Mouse (Mus musculus) heart, embryonic 13.5 days (tissue): ENCODE data around the gene Nr2f2. TPM values are rescaled to one million over a fixed set of nuclear protein-coding genes. Genes with fewer than 3 reads are reported as not detected.
A peak's percentile ranks its signal among the peaks of the same experiment; 100 is the strongest.

Source experiments
- ATAC-seq: fragments of 200-750 bp; cut with Nextera tagmentation; 2 replicates; pipeline ENCODE4 v1.8.0; 2017; ENCODE audit warnings: moderate TSS enrichment; ENCODE audit not compliant: insufficient number of reproducible peaks, low FRiP score, low TSS enrichment; ENCODE audit errors: extremely low read depth
- H3K27ac ChIP-seq: fragments of 300-500 bp; sonication (generic); replicated peaks from 2 replicates; pipeline ENCODE4 v1.5.1; 2015; ENCODE audit warnings: moderate library complexity, mild to moderate bottlenecking, inconsistent platforms
- H3K27me3 ChIP-seq: fragments of 300-500 bp; sonication (generic); replicated peaks from 2 replicates; pipeline ENCODE4 v1.6.1; 2015; ENCODE audit warnings: mild to moderate bottlenecking, inconsistent platforms
- H3K36me3 ChIP-seq: fragments of 300-500 bp; sonication (generic); 2 replicates; pipeline ENCODE4 v1.6.1; 2015; ENCODE audit warnings: mild to moderate bottlenecking, inconsistent platforms
- H3K4me1 ChIP-seq: fragments of 300-500 bp; sonication (generic); 2 replicates; pipeline ENCODE4 v1.6.1; 2015; ENCODE audit warnings: inconsistent platforms
- H3K4me2 ChIP-seq: fragments of 300-500 bp; sonication (generic); 2 replicates; pipeline ENCODE4 v1.6.1; 2015; ENCODE audit warnings: inconsistent platforms, mild to moderate bottlenecking, moderate library complexity
- H3K4me3 ChIP-seq: fragments of 300-500 bp; sonication (generic); 2 replicates; pipeline ENCODE4 v1.5.1; 2015; ENCODE audit warnings: moderate library complexity, mild to moderate bottlenecking, inconsistent platforms
- H3K9ac ChIP-seq: fragments of 300-500 bp; sonication (generic); 2 replicates; pipeline ENCODE4 v1.6.1; 2015; ENCODE audit warnings: inconsistent platforms, mild to moderate bottlenecking, moderate library complexity
- H3K9me3 ChIP-seq: fragments of 300-500 bp; sonication (generic); 2 replicates; pipeline ENCODE4 v1.6.1; 2016; ENCODE audit warnings: inconsistent platforms
- WGBS: fragments of 180-500 bp; shearing (Covaris S2); methylation state at CpG from one replicate; pipeline ENCODE4 v1.1.7; 2015; ENCODE audit warnings: mixed read lengths; 5-methylcytosine and 5-hydroxymethylcytosine counted together
- polyA plus RNA-seq: library from polyadenylated mRNA; unstranded; fragments of >200 nt; fragmentation: Nextera tagmentation; extraction: Ambion mirVana; gene quantifications from 2 replicates; pipeline ENCODE4 v1.2.1, GENCODE M21; 2015

Nr2f2 gene
- polyA plus RNA-seq, 1 experiment from 2014 or later: 27.3 TPM

- peaks cover 73% of the 10 kb centered on the region for H3K27me3 ChIP-seq
- H3K4me2 ChIP-seq: peak overlapping the region; percentile 87
- H3K9me3 ChIP-seq: no peaks in the 10 kb centered on the region
- no peak for ATAC-seq
- WGBS: 11% methylated on average over 20 of the region's 20 CpGs
- H3K36me3 ChIP-seq: peaks cover 6% of the 10 kb centered on the region; the same call in 1 of the 2 replicates
- peak overlapping the region; percentile 90 for H3K27ac ChIP-seq
- peaks cover 50% of the 10 kb centered on the region for H3K4me1 ChIP-seq
- peak overlapping the region; percentile 67 for H3K4me3 ChIP-seq
- peak overlapping the region; percentile 90 for H3K9ac ChIP-seq
Observed at GRCm38 (mm10) chr7:70349981-70350670, 16.4 kb downstream of the Nr2f2 start.

- Histone ChIP-seq H3K4me3 (0 out of 2 replicates have a peak overlapping the region, but pooled peaks have one; percentile 13), H3K9ac (peak overlapping the region; percentile 1), H3K4me2 (peak overlapping the region; percentile 87), H3K4me1 (peaks cover 50% of the 10 kb centered on the region), H3K27ac (peak overlapping the region; percentile 90), H3K36me3 (no peaks in the 10 kb centered on the region), H3K9me3 (no peaks in the 10 kb centered on the region), H3K27me3 (peaks cover 77% of the 10 kb centered on the region)
- ATAC-seq: no peak
- 18% methylated on average over 11 of the region's 11 CpGs for WGBS
Observed at GRCm38 (mm10) chr7:70348977-70349615, 17.4 kb downstream of the Nr2f2 start.

DNA sequence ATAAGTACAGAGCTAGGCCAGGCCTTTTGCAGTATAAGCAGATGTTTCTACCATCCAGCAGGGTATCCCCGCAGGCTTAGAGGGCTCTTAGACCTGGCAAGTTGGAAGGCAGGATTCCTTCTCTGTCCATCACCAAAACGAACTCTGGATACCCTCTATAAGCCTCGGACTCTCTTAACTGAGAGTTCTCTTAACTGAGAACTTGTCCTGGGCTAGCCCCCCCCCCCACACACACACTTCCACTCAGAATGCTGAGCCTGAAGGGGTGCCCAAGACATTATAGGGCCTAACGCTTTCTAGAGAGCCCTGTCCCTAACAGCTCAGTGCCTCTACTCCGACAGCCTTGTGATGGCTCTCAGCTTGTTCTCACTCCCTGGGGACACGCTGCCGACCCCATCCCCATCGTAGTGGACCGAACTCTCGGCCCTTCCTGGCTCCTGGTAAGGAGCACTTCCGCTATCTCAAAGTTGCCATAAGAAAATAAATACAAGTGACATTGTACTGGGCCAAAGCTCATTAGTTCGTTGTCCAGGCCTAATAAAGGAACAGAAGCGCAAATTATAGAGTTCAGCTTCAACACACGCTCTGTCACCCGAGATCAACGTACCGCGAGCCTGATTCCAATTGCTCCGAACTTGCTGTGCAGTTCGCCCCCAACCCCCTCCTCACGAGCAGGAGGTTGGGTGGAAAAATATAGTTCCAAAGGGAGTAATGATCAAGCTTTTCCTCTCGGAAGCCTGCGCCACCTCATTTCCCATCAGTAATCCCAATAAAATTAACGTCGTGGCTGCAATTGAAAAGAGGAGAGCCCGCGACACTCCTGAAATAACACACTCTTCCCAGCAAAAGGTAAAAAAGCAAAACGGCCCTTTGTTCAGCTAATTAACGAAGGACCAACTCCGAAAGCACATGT, 18.2 kb downstream of the Nr2f2 start:
- no peak for ATAC-seq
- no peaks in the 10 kb centered on the region for H3K36me3 ChIP-seq
- 15% methylated on average over 30 of the region's 30 CpGs for WGBS
- peaks cover 50% of the 10 kb centered on the region for H3K4me1 ChIP-seq
- H3K27me3 ChIP-seq: peaks cover 84% of the 10 kb centered on the region
- peak overlapping the region; percentile 13; the same call in 1 of the 2 replicates for H3K4me3 ChIP-seq
- H3K4me2 ChIP-seq: peak overlapping the region; percentile 87
- H3K27ac ChIP-seq: peak overlapping the region; percentile 50
- H3K9me3 ChIP-seq: no peaks in the 10 kb centered on the region
- H3K9ac ChIP-seq: peak overlapping the region; percentile 45

GRCm38 (mm10) chr7:70347618-70347958, 18.9 kb downstream of the Nr2f2 start:
- whole genome bisulfite sequencing: 22% methylated on average over 14 of the region's 14 CpGs
- ATAC-seq: no peak
- H3K36me3 ChIP-seq: no peaks in the 10 kb centered on the region
- peak overlapping the region; percentile 45 for H3K9ac ChIP-seq
- H3K27me3 ChIP-seq: peaks cover 85% of the 10 kb centered on the region
- H3K4me3 ChIP-seq: peak overlapping the region; percentile 13; the same call in 1 of the 2 replicates
- peak overlapping the region; percentile 87 for H3K4me2 ChIP-seq
- H3K27ac ChIP-seq: peak overlapping the region; percentile 50
- peaks cover 50% of the 10 kb centered on the region for H3K4me1 ChIP-seq
- H3K9me3 ChIP-seq: no peaks in the 10 kb centered on the region

- Histone ChIP-seq H3K9me3 (no peaks in the 10 kb centered on the region), H3K4me2 (peak overlapping the region; percentile 83; the same call in 1 of the 2 replicates), H3K4me1 (peaks cover 50% of the 10 kb centered on the region), H3K36me3 (no peaks in the 10 kb centered on the region), H3K9ac (no peak overlapping the region), H3K27me3 (peaks cover 84% of the 10 kb centered on the region), H3K27ac (no peak overlapping the region), H3K4me3 (no peak overlapping the region)
- no peak for ATAC-seq
- WGBS: 20% methylated on average over 20 of the region's 20 CpGs
Observed at GRCm38 (mm10) chr7:70346951-70347617, 19.5 kb downstream of the Nr2f2 start.

DNA sequence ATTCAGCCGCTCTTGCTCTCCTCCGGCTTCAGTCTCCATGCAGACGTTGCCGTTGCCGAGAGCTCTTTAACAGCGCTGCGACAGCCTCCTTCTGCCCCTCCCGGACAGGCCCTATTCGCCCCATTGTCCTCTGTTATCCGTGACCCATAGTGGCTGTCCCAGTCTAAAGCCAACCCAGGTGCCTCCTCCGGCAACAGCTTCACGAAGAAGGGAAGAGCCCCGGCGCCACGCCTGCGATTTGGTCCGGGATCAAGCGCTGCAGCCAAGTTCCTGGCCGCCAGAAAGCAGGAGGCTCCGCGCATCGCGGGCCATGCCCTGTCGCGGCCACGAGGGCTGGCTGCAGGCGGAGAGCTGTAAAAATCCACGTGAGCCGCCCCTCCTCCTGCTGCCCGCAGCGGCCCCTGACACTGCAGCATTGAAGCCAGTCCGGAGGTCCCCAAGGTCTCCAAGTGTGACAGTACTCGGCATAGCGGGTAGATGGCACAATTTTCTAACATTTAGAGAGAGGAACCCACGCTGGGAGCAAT, 20.5 kb downstream of the Nr2f2 start:
- Histone ChIP-seq H3K9ac (peak overlapping the region; percentile 69), H3K27me3 (peaks cover 93% of the 10 kb centered on the region), H3K27ac (0 out of 2 replicates have a peak overlapping the region, but pooled peaks have one; percentile 24), H3K4me2 (peak overlapping the region; percentile 83), H3K4me1 (peaks cover 47% of the 10 kb centered on the region), H3K9me3 (no peaks in the 10 kb centered on the region), H3K4me3 (peak overlapping the region; percentile 52), H3K36me3 (no peaks in the 10 kb centered on the region)
- WGBS: 2% methylated on average over 35 of the region's 35 CpGs
- peak; percentile 64; the same call in 1 of the 2 replicates for ATAC-seq

DNA sequence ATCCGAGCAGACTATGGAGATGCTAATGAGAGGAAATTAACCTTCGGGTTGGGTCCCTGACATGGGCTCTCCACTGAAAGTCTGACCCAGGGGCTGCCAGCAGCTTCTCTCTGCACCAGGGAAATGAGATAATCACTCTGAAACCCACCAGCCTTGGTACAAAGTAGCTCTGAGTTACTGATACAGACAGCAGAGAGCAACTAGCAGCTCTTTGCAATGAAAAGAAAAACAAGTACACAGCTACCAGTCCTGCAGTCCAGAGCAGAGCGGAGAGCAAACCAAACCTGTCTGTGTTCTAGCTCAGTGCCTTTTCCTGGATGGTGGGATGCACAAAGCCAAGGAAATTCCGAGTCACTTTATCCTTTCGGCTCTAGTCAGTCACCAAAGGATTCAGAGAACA, 23.1 kb downstream of the Nr2f2 start:
- no peak overlapping the region for H3K4me3 ChIP-seq
- H3K36me3 ChIP-seq: no peaks in the 10 kb centered on the region
- no peaks in the 10 kb centered on the region for H3K9me3 ChIP-seq
- ATAC-seq: no peak
- H3K27me3 ChIP-seq: peaks cover 98% of the 10 kb centered on the region
- no peak overlapping the region for H3K27ac ChIP-seq
- peaks cover 27% of the 10 kb centered on the region for H3K4me1 ChIP-seq
- WGBS: 30% methylated on average over 5 of the region's 5 CpGs
- H3K9ac ChIP-seq: no peak overlapping the region
- H3K4me2 ChIP-seq: no peak overlapping the region

- Histone ChIP-seq H3K27ac (no peak overlapping the region), H3K9ac (no peak overlapping the region), H3K4me1 (peaks cover 22% of the 10 kb centered on the region), H3K27me3 (peaks cover 98% of the 10 kb centered on the region), H3K4me2 (no peak overlapping the region), H3K4me3 (no peak overlapping the region), H3K9me3 (no peaks in the 10 kb centered on the region), H3K36me3 (no peaks in the 10 kb centered on the region)
- 26% methylated on average over 8 of the region's 8 CpGs for WGBS
- ATAC-seq: no peak
Observed at GRCm38 (mm10) chr7:70342771-70343170, 23.8 kb downstream of the Nr2f2 start.

GRCm38 (mm10) chr7:70342076-70342475, 24.5 kb downstream of the Nr2f2 start:
- Histone ChIP-seq H3K27ac (no peak overlapping the region), H3K4me2 (no peak overlapping the region), H3K9ac (no peak overlapping the region), H3K36me3 (no peaks in the 10 kb centered on the region), H3K4me1 (peaks cover 22% of the 10 kb centered on the region), H3K4me3 (no peak overlapping the region), H3K27me3 (peaks cover 98% of the 10 kb centered on the region), H3K9me3 (no peaks in the 10 kb centered on the region)
- 24% methylated on average over 2 of the region's 2 CpGs for WGBS
- ATAC-seq: no peak

DNA sequence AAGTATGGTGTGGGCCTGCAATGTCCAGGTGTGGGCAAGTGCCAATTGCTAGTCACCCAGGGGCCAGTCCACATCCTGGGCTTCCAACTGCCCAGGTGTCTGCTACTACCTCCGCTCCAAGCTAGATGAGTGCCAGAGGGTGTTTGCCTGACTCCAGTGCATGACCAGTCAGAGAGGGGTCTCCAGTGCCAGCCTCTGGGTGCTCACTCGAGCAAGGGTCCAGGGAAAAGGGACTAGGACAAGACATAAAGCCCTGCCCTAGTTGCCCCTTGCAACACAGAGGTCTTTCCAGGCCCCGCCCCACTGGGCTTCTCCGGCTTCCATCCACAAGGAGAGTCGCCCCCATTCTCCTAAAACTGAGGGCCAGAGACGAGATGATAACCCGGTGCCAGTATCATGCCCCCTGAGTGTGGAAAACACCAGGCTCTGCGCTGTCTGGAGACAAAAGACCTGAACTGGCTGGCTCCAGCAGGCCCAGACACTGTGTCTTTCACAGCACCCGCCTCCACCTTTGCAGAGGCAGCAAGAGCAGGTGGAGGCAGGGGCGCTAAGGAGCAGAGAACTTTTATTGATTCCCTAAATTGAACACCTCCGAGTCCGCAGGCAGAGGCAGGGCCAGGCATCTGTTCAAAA, 26.4 kb downstream of the Nr2f2 start:
- WGBS: 28% methylated on average over 12 of the region's 12 CpGs
- ATAC-seq: no peak
- Histone ChIP-seq H3K4me2 (no peak overlapping the region), H3K27me3 (peaks cover 98% of the 10 kb centered on the region), H3K4me3 (no peak overlapping the region), H3K36me3 (no peaks in the 10 kb centered on the region), H3K27ac (no peak overlapping the region), H3K9ac (no peak overlapping the region), H3K4me1 (peaks cover 9% of the 10 kb centered on the region; the same call in 1 of the 2 replicates), H3K9me3 (no peaks in the 10 kb centered on the region)
